Mouse (Mus musculus) stomach, embryonic 15.5 days (tissue): ENCODE results near the gene Gigyf2. TPM values are rescaled to one million over a fixed set of nuclear protein-coding genes. Genes with fewer than 3 reads are reported as not detected.
"Not testable (repeated sequence)": the region's sequence is repeated elsewhere in the genome, so short reads cannot be mapped to it uniquely, and the experiment has no call there.

Experiments used
- ATAC-seq: fragments of 200-750 bp; cut with Nextera tagmentation; 2 replicates; pipeline ENCODE4 v1.8.0; 2017; ENCODE audit warnings: low read depth, moderate number of reproducible peaks, moderate TSS enrichment; ENCODE audit not compliant: insufficient read depth, low FRiP score
- H3K27ac ChIP-seq: fragments of 300-500 bp; sonication (generic); 2 replicates; pipeline ENCODE4 v1.5.1; 2015; ENCODE audit warnings: mild to moderate bottlenecking, inconsistent platforms
- H3K27me3 ChIP-seq: fragments of 300-500 bp; sonication (generic); replicated peaks from 2 replicates; pipeline ENCODE4 v1.6.1; 2015; ENCODE audit warnings: inconsistent platforms
- H3K36me3 ChIP-seq: fragments of 300-500 bp; sonication (generic); 2 replicates; pipeline ENCODE4 v1.6.1; 2015; ENCODE audit warnings: inconsistent platforms
- H3K4me1 ChIP-seq: fragments of 300-500 bp; sonication (generic); 2 replicates; pipeline ENCODE4 v1.6.1; 2015; ENCODE audit warnings: inconsistent platforms
- H3K4me2 ChIP-seq: fragments of 300-500 bp; sonication (generic); 2 replicates; pipeline ENCODE4 v1.6.1; 2015; ENCODE audit warnings: mild to moderate bottlenecking, inconsistent platforms
- H3K4me3 ChIP-seq: fragments of 300-500 bp; sonication (generic); replicated peaks from 2 replicates; pipeline ENCODE4 v1.5.1; 2015; ENCODE audit warnings: inconsistent platforms
- H3K9ac ChIP-seq: fragments of 300-500 bp; sonication (generic); 2 replicates; pipeline ENCODE4 v1.6.1; 2015; ENCODE audit warnings: inconsistent platforms
- H3K9me3 ChIP-seq: fragments of 300-500 bp; sonication (generic); 2 replicates; pipeline ENCODE4 v1.6.1; 2016; ENCODE audit warnings: inconsistent platforms
- WGBS: fragments of 180-500 bp; shearing (Covaris S2); methylation state at CpG from one replicate; pipeline ENCODE4 v1.1.7; 2015; 5-methylcytosine and 5-hydroxymethylcytosine counted together
- polyA plus RNA-seq: library from polyadenylated mRNA; unstranded; fragments of >200 nt; fragmentation: Nextera tagmentation; extraction: Ambion mirVana; gene quantifications from 2 replicates; pipeline ENCODE4 v1.2.1, GENCODE M21; 2015

The Gigyf2 gene
- polyA plus RNA-seq, 1 experiment from 2014 or later = 49.4 TPM

GRCm38 (mm10) chr1:87396923-87397586, 70.3 kb downstream of the Gigyf2 start:
- Histone ChIP-seq H3K9me3 (no peaks in the 10 kb centered on the region), H3K36me3 (no peaks in the 10 kb centered on the region), H3K27me3 (no peaks in the 10 kb centered on the region), H3K27ac (peak overlapping the region; percentile 58), H3K4me2 (no peak overlapping the region), H3K9ac (no peak overlapping the region), H3K4me1 (peaks cover 3% of the 10 kb centered on the region), H3K4me3 (no peak overlapping the region)
- WGBS = 58% methylated on average over 7 of the region's 7 CpGs
- no peak for ATAC-seq

GRCm38 (mm10) chr1:87404710-87405109, 77.9 kb downstream of the Gigyf2 start:
- no peak for ATAC-seq
- WGBS = 89% methylated on average over 1 of the region's 1 CpGs
- Histone ChIP-seq H3K9me3 (no peaks in the 10 kb centered on the region), H3K4me3 (no peak overlapping the region), H3K9ac (no peak overlapping the region), H3K4me2 (no peak overlapping the region), H3K27me3 (no peaks in the 10 kb centered on the region), H3K27ac (no peak overlapping the region), H3K36me3 (peaks cover 17% of the 10 kb centered on the region; the same call in 1 of the 2 replicates), H3K4me1 (no peaks in the 10 kb centered on the region)

DNA sequence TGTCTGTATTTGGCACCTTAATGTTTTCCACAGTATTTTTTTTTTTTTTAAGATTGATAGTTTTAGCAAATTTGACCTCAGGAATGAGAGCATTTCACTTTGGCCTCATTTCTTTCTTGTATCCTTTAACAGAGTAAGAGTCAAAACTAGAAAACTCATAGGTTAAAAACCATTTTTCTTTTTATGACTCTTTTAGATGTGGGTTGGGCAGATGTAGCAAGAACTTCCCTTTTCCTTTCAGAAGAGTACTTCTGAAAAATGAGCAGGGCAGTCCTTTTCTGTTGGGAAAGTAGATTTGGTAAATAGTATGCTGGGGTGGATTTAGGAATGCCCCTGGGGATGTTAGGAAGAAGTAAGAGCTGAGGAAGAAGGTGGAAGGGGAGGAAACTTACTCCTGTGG, 79.2 kb downstream of the Gigyf2 start:
- Histone ChIP-seq H3K4me2 (no peak overlapping the region), H3K9ac (no peak overlapping the region), H3K27ac (no peak overlapping the region), H3K4me3 (no peak overlapping the region), H3K4me1 (no peaks in the 10 kb centered on the region), H3K27me3 (no peaks in the 10 kb centered on the region), H3K36me3 (peaks cover 23% of the 10 kb centered on the region; the same call in 1 of the 2 replicates), H3K9me3 (no peaks in the 10 kb centered on the region)
- no peak for ATAC-seq

DNA sequence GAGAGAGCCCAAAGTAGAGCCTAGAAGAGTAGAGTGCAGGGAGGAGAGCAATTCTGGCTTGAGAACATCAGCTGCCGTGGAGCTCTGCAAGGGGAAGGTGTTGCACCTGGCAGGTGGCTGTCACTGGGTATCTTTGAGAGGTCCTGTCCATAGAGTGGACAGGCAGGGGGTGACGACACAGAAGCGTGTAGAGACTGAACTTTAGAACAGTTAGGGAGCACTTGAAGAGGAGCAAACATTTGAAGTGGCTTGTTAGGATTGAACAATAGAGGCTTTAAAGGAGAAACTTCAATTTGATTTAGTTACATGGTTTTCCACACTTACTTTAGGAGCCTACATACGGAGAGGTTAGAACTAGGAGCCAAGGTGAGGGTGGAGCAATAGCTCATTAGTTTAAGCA, 82.6 kb downstream of the Gigyf2 start:
- Histone ChIP-seq H3K4me2 (no peak overlapping the region), H3K27me3 (no peaks in the 10 kb centered on the region), H3K36me3 (peaks cover 28% of the 10 kb centered on the region; the same call in 1 of the 2 replicates), H3K27ac (no peak overlapping the region), H3K4me1 (no peaks in the 10 kb centered on the region), H3K4me3 (no peak overlapping the region), H3K9ac (no peak overlapping the region), H3K9me3 (no peaks in the 10 kb centered on the region)
- ATAC-seq = no peak
- WGBS = 94% methylated on average over 4 of the region's 4 CpGs

- Histone ChIP-seq H3K4me3 (no peak overlapping the region), H3K4me1 (no peaks in the 10 kb centered on the region), H3K9me3 (no peaks in the 10 kb centered on the region), H3K36me3 (peaks cover 19% of the 10 kb centered on the region), H3K27ac (no peak overlapping the region), H3K4me2 (no peak overlapping the region), H3K27me3 (no peaks in the 10 kb centered on the region), H3K9ac (no peak overlapping the region)
- ATAC-seq = no peak
- WGBS = 85% methylated on average over 4 of the region's 4 CpGs
Measured at GRCm38 (mm10) chr1:87418733-87419132, 91.9 kb downstream of the Gigyf2 start.

GRCm38 (mm10) chr1:87435125-87435524, 108.3 kb downstream of the Gigyf2 start:
- Histone ChIP-seq H3K27me3 (no peaks in the 10 kb centered on the region), H3K4me3 (no peak overlapping the region), H3K9me3 (no peaks in the 10 kb centered on the region), H3K27ac (no peak overlapping the region), H3K4me1 (no peaks in the 10 kb centered on the region), H3K4me2 (no peak overlapping the region), H3K9ac (no peak overlapping the region), H3K36me3 (peaks cover 34% of the 10 kb centered on the region)
- ATAC-seq = no peak
- 85% methylated on average over 2 of the region's 2 CpGs for WGBS

GRCm38 (mm10) chr1:87436583-87436982, 109.8 kb downstream of the Gigyf2 start:
- Histone ChIP-seq H3K4me3 (no peak overlapping the region), H3K27ac (no peak overlapping the region), H3K4me1 (no peaks in the 10 kb centered on the region), H3K9me3 (no peaks in the 10 kb centered on the region), H3K9ac (no peak overlapping the region), H3K4me2 (no peak overlapping the region), H3K27me3 (no peaks in the 10 kb centered on the region), H3K36me3 (peaks cover 36% of the 10 kb centered on the region)
- ATAC-seq = no peak
- WGBS = 70% methylated on average over 6 of the region's 6 CpGs

DNA sequence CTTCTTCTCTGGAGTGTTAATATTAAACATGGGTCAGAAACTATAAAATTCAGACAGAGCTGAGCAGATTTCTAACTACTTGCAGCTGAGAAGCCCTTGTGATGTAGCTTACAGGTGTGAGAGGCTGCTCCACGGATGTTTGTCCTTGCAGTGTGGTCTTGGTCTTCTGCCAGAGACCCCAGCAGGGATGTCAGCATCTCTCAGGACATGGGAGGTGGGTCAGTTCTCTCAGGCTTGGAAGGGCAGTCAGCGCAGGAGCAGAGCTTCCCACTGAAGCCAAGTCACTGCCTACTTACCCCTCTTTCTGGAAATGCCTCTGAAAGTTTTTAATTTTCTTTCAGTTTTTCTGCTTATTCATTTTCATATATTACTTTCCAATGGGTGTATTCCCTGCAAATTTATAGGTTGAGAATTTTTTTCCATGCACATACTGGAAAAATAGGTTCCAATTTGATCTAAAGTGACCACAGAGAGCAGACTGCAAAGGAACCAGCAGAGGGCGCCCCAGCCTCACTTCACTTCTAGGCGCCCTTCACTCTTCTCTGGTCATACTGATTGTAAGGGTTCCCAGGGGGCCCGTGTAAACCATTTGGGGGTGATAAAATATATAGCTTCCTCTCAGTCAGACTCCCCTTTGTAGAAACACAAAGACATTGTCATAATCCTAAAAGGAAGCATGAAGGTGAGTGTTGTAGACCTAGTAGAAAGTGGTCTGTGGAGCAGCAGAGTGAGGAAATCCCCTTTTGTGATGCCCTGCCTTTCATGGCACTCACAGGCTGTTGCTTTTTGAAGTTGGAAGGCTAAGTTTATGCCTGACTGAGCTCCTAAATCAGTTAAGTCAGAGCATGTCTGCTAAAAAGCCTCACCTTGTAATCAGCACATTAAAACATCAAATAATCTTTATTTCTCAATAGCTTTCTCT, 120.6 kb downstream of the Gigyf2 start:
- no peak overlapping the region for H3K9ac ChIP-seq
- H3K27ac ChIP-seq = no peak overlapping the region
- ATAC-seq = no peak
- no peak overlapping the region for H3K4me2 ChIP-seq
- H3K4me3 ChIP-seq = no peak overlapping the region
- 39% methylated on average over 5 of the region's 5 CpGs for WGBS
- H3K36me3 ChIP-seq = peaks cover 40% of the 10 kb centered on the region
- no peaks in the 10 kb centered on the region for H3K9me3 ChIP-seq
- no peaks in the 10 kb centered on the region for H3K4me1 ChIP-seq
- no peaks in the 10 kb centered on the region for H3K27me3 ChIP-seq

- no peak overlapping the region for H3K27ac ChIP-seq
- ATAC-seq = no peak
- WGBS = 77% methylated on average over 4 of the region's 4 CpGs
- no peaks in the 10 kb centered on the region for H3K27me3 ChIP-seq
- peaks cover 30% of the 10 kb centered on the region for H3K36me3 ChIP-seq
- H3K4me2 ChIP-seq = no peak overlapping the region
- no peaks in the 10 kb centered on the region for H3K9me3 ChIP-seq
- H3K4me1 ChIP-seq = no peaks in the 10 kb centered on the region
- no peak overlapping the region for H3K9ac ChIP-seq
- no peak overlapping the region for H3K4me3 ChIP-seq
Measured at GRCm38 (mm10) chr1:87449432-87449831, 122.6 kb downstream of the Gigyf2 start.

GRCm38 (mm10) chr1:87456425-87456824, 129.6 kb downstream of the Gigyf2 start:
- 95% methylated on average over 1 of the region's 1 CpGs for WGBS
- no peaks in the 10 kb centered on the region for H3K36me3 ChIP-seq
- H3K27me3 ChIP-seq = no peaks in the 10 kb centered on the region
- no peak overlapping the region for H3K27ac ChIP-seq
- no peak for ATAC-seq
- H3K4me2 ChIP-seq = no peak overlapping the region
- no peak overlapping the region for H3K4me3 ChIP-seq
- no peak overlapping the region for H3K9ac ChIP-seq
- H3K4me1 ChIP-seq = no peaks in the 10 kb centered on the region
- H3K9me3 ChIP-seq = no peaks in the 10 kb centered on the region

DNA sequence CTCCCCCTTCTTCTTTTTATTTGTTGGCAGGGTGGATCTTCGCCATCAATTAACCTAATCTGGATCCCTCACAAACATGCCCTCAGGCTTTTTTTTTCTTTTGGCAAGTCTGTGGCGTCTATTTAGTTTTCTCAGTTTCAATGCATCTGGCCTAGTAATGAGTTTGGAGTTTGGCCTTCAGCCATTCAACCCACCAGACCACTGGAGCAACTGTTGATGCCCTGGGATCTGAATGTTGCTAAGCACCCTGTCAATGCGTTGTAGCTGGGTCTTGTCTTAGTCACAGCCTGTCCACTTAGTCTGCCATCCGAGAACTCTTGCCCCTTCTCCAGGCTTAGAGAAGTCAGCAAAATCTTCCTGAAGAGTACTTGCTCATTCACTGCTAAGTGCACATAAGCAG, 131.2 kb downstream of the Gigyf2 start:
- ATAC-seq = no peak
- WGBS = 78% methylated on average over 4 of the region's 4 CpGs
- H3K4me1 ChIP-seq = no peaks in the 10 kb centered on the region
- no peak overlapping the region for H3K4me2 ChIP-seq
- H3K27ac ChIP-seq = no peak overlapping the region
- no peaks in the 10 kb centered on the region for H3K36me3 ChIP-seq
- H3K9ac ChIP-seq = no peak overlapping the region
- H3K4me3 ChIP-seq = no peak overlapping the region
- no peaks in the 10 kb centered on the region for H3K27me3 ChIP-seq
- no peaks in the 10 kb centered on the region for H3K9me3 ChIP-seq

DNA sequence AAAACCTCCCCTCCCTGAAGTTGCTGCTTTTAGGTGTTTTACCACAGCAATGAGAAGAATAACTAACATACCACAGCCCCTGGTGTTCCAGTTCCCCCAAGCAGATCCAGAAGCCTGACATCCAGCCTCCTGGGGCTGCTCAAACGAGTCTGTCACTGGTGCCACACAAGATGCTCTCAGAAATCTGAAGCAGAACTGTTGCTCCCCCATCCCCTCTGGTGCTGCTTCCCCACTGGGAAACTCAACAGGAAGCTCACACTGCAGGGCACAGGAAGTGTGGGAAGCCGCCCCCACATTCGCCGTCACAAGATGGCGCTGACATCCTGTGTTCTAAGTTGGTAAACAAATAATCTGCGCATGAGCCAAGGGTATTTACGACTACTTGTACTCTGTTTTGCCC, 133.1 kb downstream of the Gigyf2 start:
- not testable (repeated sequence) for H3K27ac ChIP-seq, H3K27me3 ChIP-seq, H3K4me3 ChIP-seq, ATAC-seq, H3K4me2 ChIP-seq, H3K9me3 ChIP-seq, H3K4me1 ChIP-seq, H3K36me3 ChIP-seq, H3K9ac ChIP-seq
- WGBS = 83% methylated on average over 6 of the region's 7 CpGs
